Mouse (Mus musculus): ENCODE measurements around the gene Rph3al. TPM values are rescaled to one million over a fixed set of nuclear protein-coding genes. Genes with fewer than 3 reads are reported as not detected.

Rph3al gene
- total RNA-seq, 2 experiments from 2014 or later: 2.9 to 3.4 TPM

GRCm38 (mm10) chr11:75794602-75795320 is 143.5 kb downstream of the Rph3al start:
- DNase-seq (ENCODE audit: low spot score in 2 of 2): no peak
- intact Hi-C loops (cut with DNase I): no loop called here

GRCm38 (mm10) chr11:75793351-75793750 is 144.9 kb downstream of the Rph3al start:
- no peak for DNase-seq (ENCODE audit: low spot score in 2 of 2)
- intact Hi-C loops (cut with DNase I): no loop called here

- DNase-seq (ENCODE audit: low spot score in 2 of 2): no peak
- intact Hi-C loops (cut with DNase I): no loop called here
Measured at GRCm38 (mm10) chr11:75792535-75792934, 145.7 kb downstream of the Rph3al start.

GRCm38 (mm10) chr11:75785897-75786296 is 152.3 kb downstream of the Rph3al start:
- intact Hi-C loops (cut with DNase I): loop anchor here (10.0 kb wide), 1 partner anchor 289 kb away; no protein-coding TSS in a partner anchor
- DNase-seq (ENCODE audit: low spot score in 2 of 2): no peak

- no peak for DNase-seq (ENCODE audit: low spot score in 2 of 2)
- intact Hi-C loops (cut with DNase I): loop anchor here (2.0 to 10.0 kb wide), 4 partner anchors 119 to 383 kb away; no protein-coding TSS in a partner anchor
Measured at GRCm38 (mm10) chr11:75783799-75784198, 154.4 kb downstream of the Rph3al start.

- peak; percentile 65 to 76 for DNase-seq (ENCODE audit: low spot score in 2 of 2)
- intact Hi-C loops (cut with DNase I): loop anchor here (2.0 to 10.0 kb wide), 4 partner anchors 120 to 385 kb away; no protein-coding TSS in a partner anchor
Measured at GRCm38 (mm10) chr11:75781919-75782318, 156.3 kb downstream of the Rph3al start.

Other genes starting within 250 kb of the Rph3al start
- 1,000 to 10,000 TPM; 1,280 to 1,321 TPM for gene Ywhae, start 205.6 kb downstream of the Rph3al start, total RNA-seq (2021)
- gene Doc2b, start 142.4 kb downstream of the Rph3al start, total RNA-seq (2021): 10 to 100 TPM; 25.0 to 34.4 TPM
- 1 to 10 TPM; 3.8 to 6.8 TPM for gene 1700016K19Rik, start 61.5 kb upstream of the Rph3al start, total RNA-seq (2021)
- 10 to 100 TPM; 14.3 to 15.8 TPM for gene Rflnb, start 89.4 kb upstream of the Rph3al start, total RNA-seq (2021)
- 10 to 100 TPM; 67.5 to 77.7 TPM for gene Vps53, start 241.2 kb upstream of the Rph3al start, total RNA-seq (2021)
- gene Fam57a, start 241.2 kb upstream of the Rph3al start, total RNA-seq (2021): 10 to 100 TPM; 17.4 to 17.6 TPM